Mouse (Mus musculus): Measurements from ENCODE around the gene Arpc1b. TPM values are rescaled to one million over a fixed set of nuclear protein-coding genes. Genes with fewer than 3 reads are reported as not detected.

The Arpc1b gene
- polyA plus RNA-seq, 2 experiments from 2014 or later: 727 to 1,112 TPM

DNA sequence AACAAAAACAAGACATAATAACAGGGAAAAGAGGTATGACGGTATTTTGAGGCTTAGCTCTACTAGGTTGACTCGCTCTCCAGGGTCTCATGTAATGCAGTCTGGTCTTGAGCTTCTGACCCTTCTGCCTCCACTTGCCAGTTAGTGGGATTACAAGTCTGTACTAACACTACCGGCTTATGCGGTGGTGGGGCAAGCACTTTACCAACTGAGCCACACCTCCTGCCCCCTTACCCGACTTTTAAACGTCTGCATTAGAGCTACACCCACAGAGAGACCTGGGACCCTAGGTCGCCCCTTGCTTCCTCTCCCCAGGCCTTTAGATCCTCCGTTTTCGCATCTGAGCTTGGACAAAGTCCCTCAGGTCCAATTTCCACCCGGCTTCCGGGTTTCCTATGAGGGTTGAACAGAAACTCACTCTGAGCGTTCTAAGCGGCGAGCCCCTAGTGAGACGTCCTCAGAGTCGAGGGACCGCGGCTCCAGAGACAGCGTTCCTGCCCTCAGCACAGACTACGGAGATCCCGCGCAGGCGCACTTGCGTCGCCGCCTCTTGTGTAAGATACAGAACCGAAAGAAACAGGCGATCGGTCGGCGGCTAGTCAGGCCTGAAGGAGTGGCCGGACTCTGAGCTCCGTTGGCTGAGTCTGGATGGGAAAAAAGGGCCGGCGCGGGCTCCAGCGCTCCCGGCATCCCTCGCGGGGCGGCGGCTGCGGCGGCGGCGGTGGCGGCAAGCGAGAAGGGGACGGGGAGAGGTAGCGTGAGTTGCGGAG is 52.7 kb downstream of the Arpc1b start, which contains the start of the genes Ptcd1 and Cpsf4:
TSS of gene Ptcd1 (minus strand) at position 573 of the 770 bp plus-strand sequence.
TSS of gene Cpsf4 (plus strand) at position 678 of the 770 bp plus-strand sequence.
- ATAC-seq: peak; percentile 93

- no peak for ATAC-seq
Measured at GRCm38 (mm10) chr5:145167306-145167661, 53.3 kb downstream of the Arpc1b start.

DNA sequence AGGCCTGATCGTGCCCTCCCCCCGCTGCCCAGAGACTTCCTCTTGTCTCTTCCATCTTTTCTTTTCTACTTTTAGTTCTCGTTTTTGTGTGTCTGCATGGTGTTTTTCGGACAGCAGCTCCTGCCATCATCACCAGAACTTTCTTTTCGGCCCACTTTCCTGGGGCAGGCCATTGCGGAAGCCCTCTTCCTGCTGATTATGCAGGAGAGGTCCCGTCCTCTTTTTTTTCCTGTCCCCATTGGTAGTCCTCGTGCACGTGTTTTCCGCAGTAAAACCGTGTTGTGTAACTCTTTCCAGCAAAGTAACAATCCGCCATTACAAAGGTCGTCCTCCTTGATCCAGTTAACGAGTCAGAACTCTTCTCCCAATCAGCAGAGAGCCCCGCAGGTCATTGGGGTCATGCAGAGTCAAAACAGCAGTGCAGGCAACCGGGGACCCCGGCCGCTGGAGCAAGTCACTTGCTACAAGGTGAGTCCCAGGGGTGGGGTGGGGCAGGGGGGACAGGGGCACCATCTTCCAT is 64.5 kb downstream of the Arpc1b start:
- no peak for ATAC-seq

Other genes with a start within 250 kb of the Arpc1b start
- gene Smurf1, start 148.4 kb upstream of the Arpc1b start, polyA plus RNA-seq (2017; shearing (Covaris generic)): 1 to 10 TPM; 4.0 to 5.2 TPM
- gene Gm4871, start 81.5 kb upstream of the Arpc1b start, polyA plus RNA-seq (2017; shearing (Covaris generic)): not detected
- gene 1700018F24Rik, start 71.2 kb upstream of the Arpc1b start, polyA plus RNA-seq (2017; shearing (Covaris generic)): not detected
- 10 to 100 TPM; 84.8 to 96.6 TPM for gene Arpc1a, start 30.4 kb upstream of the Arpc1b start, polyA plus RNA-seq (2017; shearing (Covaris generic))
- not detected for gene Kpna7, start 30.2 kb upstream of the Arpc1b start, polyA plus RNA-seq (2017; shearing (Covaris generic))
- 10 to 100 TPM; 32.2 to 41.5 TPM for gene Pdap1, start 26.0 kb downstream of the Arpc1b start, polyA plus RNA-seq (2017; shearing (Covaris generic))
- 100 to 1,000 TPM; 107 to 118 TPM for gene Bud31, start 26.1 kb downstream of the Arpc1b start, polyA plus RNA-seq (2017; shearing (Covaris generic))
- gene Ptcd1, start 52.9 kb downstream of the Arpc1b start, polyA plus RNA-seq (2017; shearing (Covaris generic)): 10 to 100 TPM in 1 of 2 experiments, 1 to 10 TPM in 1; 7.0 to 18.0 TPM
- gene Cpsf4, start 53.0 kb downstream of the Arpc1b start, polyA plus RNA-seq (2017; shearing (Covaris generic)): 10 to 100 TPM; 13.7 to 17.7 TPM
- 100 to 1,000 TPM; 418 to 445 TPM for gene Atp5j2, start 77.8 kb downstream of the Arpc1b start, polyA plus RNA-seq (2017; shearing (Covaris generic))
- gene Zkscan14, start 87.7 kb downstream of the Arpc1b start, polyA plus RNA-seq (2017; shearing (Covaris generic)): 10 to 100 TPM; 16.7 to 20.3 TPM
- 1 to 10 TPM; 4.8 to 6.0 TPM for gene Zkscan5, start 90.3 kb downstream of the Arpc1b start, polyA plus RNA-seq (2017; shearing (Covaris generic))
- 10 to 100 TPM; 59.5 to 61.1 TPM for gene Zfp655, start 117.5 kb downstream of the Arpc1b start, polyA plus RNA-seq (2017; shearing (Covaris generic))
- gene Zscan25, start 166.3 kb downstream of the Arpc1b start, polyA plus RNA-seq (2017; shearing (Covaris generic)): under 1 TPM; 0.37 to 0.45 TPM
- not detected for gene Cyp3a57, start 231.1 kb downstream of the Arpc1b start, polyA plus RNA-seq (2017; shearing (Covaris generic))